Mouse (Mus musculus) CD4-positive, CD25-positive, alpha-beta regulatory T cell, adult 4 months (primary cell): ENCODE results near the gene Ppp2r5b. TPM values are rescaled to one million over a fixed set of nuclear protein-coding genes. Genes with fewer than 3 reads are reported as not detected.
A peak's percentile ranks its signal among the peaks of the same experiment; 100 is the strongest.

Source experiments
- ATAC-seq: one replicate; pipeline ENCODE4 v1.8.0; 2017
- polyA plus RNA-seq, 2 experiments: library from polyadenylated mRNA; unstranded; fragments of 100-300 nt; shearing (Covaris generic); gene quantifications; one replicate each; pipeline ENCODE4 v1.2.1; 2017

Ppp2r5b gene
- polyA plus RNA-seq, 2 experiments from 2014 or later = 1.2 to 1.6 TPM

GRCm38 (mm10) chr19:6268670-6269132 lies 33.0 kb upstream of the Ppp2r5b start:
- no peak for ATAC-seq

GRCm38 (mm10) chr19:6268170-6268528 lies 32.5 kb upstream of the Ppp2r5b start:
- peak; percentile 80 for ATAC-seq

- ATAC-seq = no peak
These were observed 31.9 kb upstream of the Ppp2r5b start for GRCm38 (mm10) chr19:6267306-6268169.

- ATAC-seq = no peak
These were observed 30.1 kb upstream of the Ppp2r5b start for GRCm38 (mm10) chr19:6265727-6266182.

- ATAC-seq = no peak
These were observed 29.3 kb upstream of the Ppp2r5b start for GRCm38 (mm10) chr19:6264945-6265344.

- no peak for ATAC-seq
These were observed 28.5 kb upstream of the Ppp2r5b start for GRCm38 (mm10) chr19:6264200-6264599.

- ATAC-seq = no peak
These were observed 27.3 kb upstream of the Ppp2r5b start for GRCm38 (mm10) chr19:6262839-6263433.

- peak; percentile 34 for ATAC-seq
These were observed 26.6 kb upstream of the Ppp2r5b start for GRCm38 (mm10) chr19:6262222-6262621.

GRCm38 (mm10) chr19:6261379-6261778 lies 25.7 kb upstream of the Ppp2r5b start:
- ATAC-seq = no peak

GRCm38 (mm10) chr19:6260946-6261345 lies 25.3 kb upstream of the Ppp2r5b start:
- ATAC-seq = no peak

GRCm38 (mm10) chr19:6260428-6260827 lies 24.8 kb upstream of the Ppp2r5b start:
- no peak for ATAC-seq

- no peak for ATAC-seq
These were observed 17.3 kb upstream of the Ppp2r5b start for GRCm38 (mm10) chr19:6253021-6253420.

- ATAC-seq = no peak
These were observed 12.0 kb upstream of the Ppp2r5b start for GRCm38 (mm10) chr19:6247526-6248300.

- no peak for ATAC-seq
These were observed 10.1 kb upstream of the Ppp2r5b start for GRCm38 (mm10) chr19:6245806-6246205.

- ATAC-seq = no peak
These were observed 7.6 kb upstream of the Ppp2r5b start for GRCm38 (mm10) chr19:6243226-6243625.

GRCm38 (mm10) chr19:6242281-6242680 lies 6.6 kb upstream of the Ppp2r5b start:
- ATAC-seq = peak; percentile 68

- peak; percentile 92 for ATAC-seq
These were observed 5.8 kb upstream of the Ppp2r5b start, which contains the start of gene Atg2a for GRCm38 (mm10) chr19:6241274-6242107. Gene Atg2a, plus strand, starts transcription at chr19:6241668.

- no peak for ATAC-seq
These were observed 5.1 kb upstream of the Ppp2r5b start for GRCm38 (mm10) chr19:6240725-6241124.

GRCm38 (mm10) chr19:6240136-6240535 lies 4.5 kb upstream of the Ppp2r5b start:
- no peak for ATAC-seq

- no peak for ATAC-seq
These were observed 3.1 kb upstream of the Ppp2r5b start for GRCm38 (mm10) chr19:6238740-6239139.

- no peak for ATAC-seq
These were observed 1.2 kb upstream of the Ppp2r5b start for GRCm38 (mm10) chr19:6236842-6237241.

GRCm38 (mm10) chr19:6236053-6236441 lies 375 bp upstream of the Ppp2r5b start:
- peak; percentile 86 for ATAC-seq
